Mouse (Mus musculus): Measurements from ENCODE around the gene Brsk1.

Gene Brsk1

DNA sequence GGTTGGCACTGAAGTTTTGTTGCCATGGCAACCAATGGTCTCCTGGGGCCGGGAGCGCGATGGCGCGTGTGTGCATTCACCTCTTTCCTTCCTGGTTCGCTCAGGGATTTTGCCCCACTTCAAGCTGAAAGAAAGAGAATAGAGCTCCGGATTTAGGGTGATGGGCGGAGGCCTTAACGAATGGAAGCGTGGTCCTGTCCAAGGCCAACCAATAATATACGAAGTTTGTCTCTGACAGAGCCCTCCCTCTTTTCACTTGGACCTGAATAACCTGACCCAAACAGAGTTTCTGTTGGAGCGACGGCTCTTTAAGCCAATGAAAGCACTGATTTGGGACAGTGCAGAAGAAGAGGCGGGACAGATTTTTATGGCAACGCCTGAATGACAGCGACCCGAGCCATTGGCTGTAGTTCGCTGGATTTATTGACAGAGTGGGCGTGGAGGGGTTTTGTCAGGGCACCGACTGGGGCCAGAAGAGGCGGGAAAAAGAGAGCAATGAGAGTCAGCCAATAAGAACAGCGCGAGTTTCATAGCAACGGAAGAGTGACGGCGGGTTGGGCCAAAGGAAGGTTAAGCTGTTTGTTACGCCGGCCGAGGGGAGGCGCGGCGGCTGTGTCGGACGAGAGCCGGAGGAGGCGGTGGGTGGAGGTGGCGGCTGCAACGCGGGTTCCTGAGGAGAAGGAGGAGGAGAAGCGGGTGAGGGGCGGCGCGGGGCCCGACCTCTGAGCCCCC lies 49.3 kb downstream of the Brsk1 start, which contains the start of gene Kmt5c:
Gene Kmt5c, plus strand, starts transcription at position 572 of the 732 bp plus-strand sequence.
- DNase-seq (ENCODE audit: low spot score), result peak; percentile 90

- no peak for DNase-seq (ENCODE audit: low spot score)
Observed at GRCm38 (mm10) chr7:4740309-4740727, 49.9 kb downstream of the Brsk1 start.

DNA sequence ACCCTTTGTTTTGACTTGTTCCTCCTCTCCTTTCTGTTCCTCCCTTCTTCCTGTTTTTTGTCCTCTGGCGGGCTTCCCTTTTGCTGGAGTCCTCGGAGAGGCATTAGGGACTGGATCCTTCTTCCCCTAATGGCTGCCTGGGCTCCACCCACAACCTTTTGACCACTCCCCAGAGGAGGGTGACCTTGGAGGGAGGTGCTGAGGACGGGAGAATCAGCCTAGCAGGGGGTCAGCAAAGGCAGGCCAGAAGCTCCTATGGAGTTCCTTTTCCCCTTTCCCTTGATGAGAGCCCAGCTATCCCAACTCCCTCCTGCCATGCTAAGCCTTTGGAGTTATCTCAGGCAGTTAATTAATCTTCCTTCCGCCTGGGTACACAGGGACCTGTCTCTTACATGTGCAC lies 50.7 kb downstream of the Brsk1 start:
- peak; percentile 41 for DNase-seq (ENCODE audit: low spot score)

- DNase-seq (ENCODE audit: low spot score), result no peak
Observed at GRCm38 (mm10) chr7:4741672-4742481, 51.5 kb downstream of the Brsk1 start.

GRCm38 (mm10) chr7:4742482-4742819 lies 52.0 kb downstream of the Brsk1 start:
- no peak for DNase-seq (ENCODE audit: low spot score)

DNA sequence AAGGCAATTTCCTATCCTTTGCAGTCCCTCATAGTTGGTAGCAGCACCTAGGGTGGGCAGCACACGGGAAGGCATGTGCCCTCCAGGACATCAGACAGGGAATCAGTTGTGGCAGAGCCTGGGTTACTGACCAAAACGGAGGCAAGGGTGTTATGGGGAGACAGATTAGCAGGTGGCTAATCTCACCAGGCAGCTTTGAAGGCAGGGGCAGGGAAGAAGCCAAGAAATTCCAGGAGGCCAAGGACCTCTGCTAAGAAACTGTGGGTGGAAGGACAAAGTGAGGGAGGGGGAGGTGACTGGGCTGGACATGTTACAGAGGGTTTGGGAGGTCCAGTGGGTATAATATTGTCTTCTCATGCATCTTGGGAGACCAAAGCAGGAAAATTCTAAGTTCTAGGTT lies 53.0 kb downstream of the Brsk1 start:
- DNase-seq (ENCODE audit: low spot score), result no peak

- DNase-seq (ENCODE audit: low spot score), result no peak
Observed at GRCm38 (mm10) chr7:4744886-4745285, 54.5 kb downstream of the Brsk1 start.

- no peak for DNase-seq (ENCODE audit: low spot score)
Observed at GRCm38 (mm10) chr7:4746326-4746980, 56.0 kb downstream of the Brsk1 start.

DNA sequence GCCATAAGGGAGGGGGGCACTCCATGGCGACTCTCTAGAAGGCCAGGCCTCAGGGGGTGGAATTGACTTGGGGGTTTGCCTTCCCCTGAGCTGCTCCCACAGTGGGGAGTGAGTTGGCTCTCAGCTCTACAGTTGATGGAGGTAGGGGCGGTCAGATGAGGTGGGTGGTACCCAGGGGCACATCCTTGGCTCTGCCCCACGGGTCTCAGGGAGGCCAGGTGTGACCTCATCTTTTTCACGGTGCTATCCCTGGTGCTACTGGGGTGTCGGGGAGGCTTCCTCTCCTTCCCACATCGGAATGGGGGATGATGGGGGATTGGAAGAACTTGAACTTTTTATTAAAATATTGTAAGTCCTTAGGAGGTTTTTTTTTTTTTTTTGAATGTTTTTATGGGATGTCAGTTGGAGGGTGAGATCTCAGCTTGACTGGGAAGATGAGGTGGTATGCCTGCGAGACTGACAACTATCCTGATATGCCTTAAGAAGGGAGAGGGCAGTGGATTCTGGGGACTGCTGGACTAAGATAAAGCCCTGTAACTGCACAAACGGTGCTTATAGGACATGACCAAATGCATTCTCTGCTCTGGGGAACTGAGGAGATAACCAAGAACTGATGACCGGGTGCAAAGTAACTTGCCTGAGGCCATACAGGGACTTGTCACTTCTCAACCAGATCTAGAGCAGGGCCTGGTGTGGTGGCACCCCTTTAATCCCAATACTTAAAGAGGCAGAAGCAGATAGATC lies 56.9 kb downstream of the Brsk1 start:
- no peak for DNase-seq (ENCODE audit: low spot score)

DNA sequence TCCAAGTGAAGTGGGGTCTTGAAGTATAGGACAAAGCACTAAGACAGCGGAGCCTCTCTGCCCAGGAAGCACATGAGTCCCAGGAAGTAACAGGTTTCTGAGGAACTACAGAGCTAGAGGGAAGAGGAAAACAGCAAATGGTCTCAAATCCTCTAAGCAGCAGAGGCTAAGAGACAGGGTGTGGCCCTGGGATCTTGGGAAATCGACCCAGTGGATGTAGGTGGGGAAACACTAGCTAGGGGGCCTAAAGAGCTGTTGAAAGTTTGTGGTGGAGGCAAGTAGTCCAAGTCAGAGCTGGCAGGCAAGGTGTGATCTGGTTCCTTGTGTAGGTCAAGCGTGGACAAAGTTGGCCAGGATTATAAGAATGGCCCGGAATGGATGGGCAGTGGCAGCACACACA lies 57.9 kb downstream of the Brsk1 start:
- no peak for DNase-seq (ENCODE audit: low spot score)

DNA sequence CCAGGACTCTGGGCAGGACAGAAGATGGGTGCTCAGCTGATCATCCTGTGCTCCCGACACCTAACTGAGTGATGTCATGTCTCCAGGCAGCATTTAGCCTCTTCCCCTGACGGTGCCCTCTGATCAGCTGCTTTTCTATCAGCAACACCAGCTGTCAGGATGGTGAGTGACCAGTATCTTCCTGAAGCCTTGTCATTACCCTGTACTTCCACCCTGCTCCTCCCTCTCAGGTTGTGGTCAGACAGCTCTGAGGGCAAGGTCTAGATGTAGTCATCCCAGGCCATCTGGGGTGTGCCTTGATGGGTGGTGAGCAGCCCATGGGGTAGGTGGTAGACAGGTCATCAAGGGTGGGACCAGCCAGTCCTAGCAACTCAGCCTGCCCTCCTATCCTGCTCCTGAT lies 58.8 kb downstream of the Brsk1 start:
- DNase-seq (ENCODE audit: low spot score), result no peak

GRCm38 (mm10) chr7:4751971-4752820 lies 61.8 kb downstream of the Brsk1 start:
- DNase-seq (ENCODE audit: low spot score), result peak; percentile 41

- peak; percentile 61 for DNase-seq (ENCODE audit: low spot score)
Observed at GRCm38 (mm10) chr7:4752821-4753570, 62.6 kb downstream of the Brsk1 start, which contains the start of gene Cox6b2. Gene Cox6b2, minus strand, starts transcription at chr7:4753094.

GRCm38 (mm10) chr7:4759670-4760069 lies 69.3 kb downstream of the Brsk1 start:
- DNase-seq (ENCODE audit: low spot score), result no peak

- no peak for DNase-seq (ENCODE audit: low spot score)
Observed at GRCm38 (mm10) chr7:4764946-4765710, 74.7 kb downstream of the Brsk1 start.

All from urinary bladder, postnatal 25 days (tissue).